Mouse (Mus musculus): Measurements from ENCODE around the gene Rps3a1.

The Rps3a1 gene

DNA sequence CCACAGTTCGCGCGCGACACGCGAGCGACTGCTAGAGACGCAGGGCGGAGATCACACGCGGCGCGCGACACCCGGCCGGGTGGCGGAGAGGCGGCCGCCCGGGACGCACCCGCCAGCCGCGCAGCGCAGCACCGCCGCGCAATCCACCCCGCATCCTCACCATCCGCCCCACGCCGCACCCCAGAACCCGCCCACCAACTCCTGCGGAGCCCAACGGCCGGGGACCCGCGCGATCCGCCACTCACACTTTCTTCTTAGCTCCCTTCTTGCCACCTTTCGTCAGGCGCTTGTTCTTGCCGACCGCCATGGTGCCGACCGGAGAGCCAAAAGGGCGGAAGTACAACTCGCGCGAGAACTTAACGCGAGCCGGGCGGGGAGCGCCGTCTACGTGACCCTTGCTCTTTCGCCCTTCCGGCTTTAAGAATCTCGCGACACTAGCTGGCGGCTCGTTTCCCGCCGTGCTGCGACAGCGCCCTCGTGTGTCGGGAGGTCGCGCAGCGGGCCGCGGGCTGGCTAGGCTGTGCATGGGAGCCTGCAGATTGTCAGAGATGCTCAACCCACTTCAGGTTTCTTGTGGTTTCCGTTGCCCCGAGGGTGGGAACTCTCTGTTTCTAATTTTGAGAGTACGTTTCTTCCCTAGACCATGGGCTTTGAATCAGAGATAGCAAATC is at the start of gene Rps3a1:
Gene Rps3a1 (minus strand): TSS at position 440 of the 671 bp plus-strand sequence.
- CTCF ChIA-PET, result no interaction called here

- CTCF ChIA-PET, result no interaction called here
These were observed 45.4 kb upstream of the Rps3a1 start for GRCm38 (mm10) chr3:86187736-86188389.

GRCm38 (mm10) chr3:86184546-86184945 is 42.0 kb upstream of the Rps3a1 start:
- CTCF ChIA-PET, result interaction anchor here (0.7 kb wide), 1 partner anchor 50 kb away, joined by 8 read pairs; no protein-coding TSS in a partner anchor

- CTCF ChIA-PET, result no interaction called here
These were observed 38.6 kb upstream of the Rps3a1 start for GRCm38 (mm10) chr3:86181107-86181506.

- CTCF ChIA-PET, result no interaction called here
These were observed 37.2 kb upstream of the Rps3a1 start for GRCm38 (mm10) chr3:86179714-86180113.

- CTCF ChIA-PET, result no interaction called here
These were observed 26.4 kb upstream of the Rps3a1 start for GRCm38 (mm10) chr3:86168841-86169425.

- CTCF ChIA-PET, result interaction anchor here (0.8 kb wide), 1 partner anchor 19 kb away, joined by 3 read pairs; no protein-coding TSS in a partner anchor
These were observed 7.0 kb upstream of the Rps3a1 start for GRCm38 (mm10) chr3:86149521-86149920.

DNA sequence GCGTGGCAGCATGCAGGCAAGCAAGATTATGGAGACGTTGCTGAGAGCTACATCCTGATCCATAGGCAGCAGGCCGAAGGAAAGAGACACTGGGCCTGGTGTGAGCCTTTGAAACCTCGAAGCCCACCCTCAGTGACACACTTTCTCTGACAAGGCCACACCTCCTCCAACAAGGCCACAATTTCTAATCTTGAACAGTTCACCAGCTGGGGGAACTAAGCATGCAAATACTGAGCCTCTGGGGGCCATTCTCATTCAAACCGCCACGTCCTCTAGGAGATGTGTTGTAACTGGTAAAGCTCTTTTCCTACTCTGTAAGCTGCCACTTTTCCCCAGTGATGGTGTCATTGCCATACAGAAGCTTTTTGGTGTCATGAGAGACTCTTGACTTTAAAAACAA is 6.6 kb upstream of the Rps3a1 start:
- CTCF ChIA-PET, result no interaction called here

GRCm38 (mm10) chr3:86143343-86143742 is 841 bp upstream of the Rps3a1 start:
- CTCF ChIA-PET, result no interaction called here

- CTCF ChIA-PET, result no interaction called here
These were observed 424 bp upstream of the Rps3a1 start for GRCm38 (mm10) chr3:86142934-86143317.

DNA sequence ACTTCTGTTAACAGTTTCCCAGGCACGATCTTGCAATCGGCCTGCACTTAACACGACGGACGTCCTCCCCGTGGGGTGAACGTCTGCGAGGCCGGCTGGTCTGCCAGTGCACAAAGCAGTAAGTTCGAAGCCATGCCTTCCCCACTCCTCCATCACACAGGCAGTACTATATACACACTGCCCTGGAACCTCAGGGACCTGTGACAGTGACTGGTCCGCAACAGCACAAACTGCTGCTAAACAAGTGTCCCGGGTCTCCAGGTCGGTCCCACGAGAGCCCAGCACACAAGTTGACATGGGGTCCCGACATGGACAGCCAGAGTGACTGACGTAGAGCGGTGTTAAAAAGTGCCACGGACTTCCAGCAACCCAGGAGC is 628 bp downstream of the Rps3a1 start:
- CTCF ChIA-PET, result no interaction called here

DNA sequence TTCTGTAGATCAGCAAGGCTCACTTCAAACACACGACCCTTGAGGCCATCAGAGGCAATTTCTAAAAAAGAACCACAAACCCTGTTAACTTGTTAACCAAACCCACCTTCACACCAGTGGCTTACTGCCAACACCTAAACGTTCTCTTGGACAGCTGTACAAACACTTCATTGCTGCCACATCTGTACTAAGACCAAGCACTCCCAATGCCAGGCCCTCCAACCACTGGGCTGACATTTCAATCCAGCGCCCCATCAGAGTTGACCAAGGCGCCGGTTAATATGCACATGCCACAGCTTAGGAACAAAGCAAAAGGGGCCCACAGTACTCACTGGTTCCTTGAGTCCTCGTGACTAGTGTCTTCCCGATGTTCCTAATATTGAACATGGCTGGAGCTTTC is 1.1 kb downstream of the Rps3a1 start:
- CTCF ChIA-PET, result interaction anchor here (0.7 kb wide), 1 partner anchor 1941 kb away, joined by 3 read pairs; no protein-coding TSS in a partner anchor

- CTCF ChIA-PET, result no interaction called here
These were observed 2.8 kb downstream of the Rps3a1 start for GRCm38 (mm10) chr3:86139660-86140059.

GRCm38 (mm10) chr3:86136936-86137574 is 5.4 kb downstream of the Rps3a1 start:
- CTCF ChIA-PET, result interaction anchor here (0.6 kb wide), 1 partner anchor 434 kb away, joined by 16 read pairs; no protein-coding TSS in a partner anchor

- CTCF ChIA-PET, result no interaction called here
These were observed 6.5 kb downstream of the Rps3a1 start for GRCm38 (mm10) chr3:86135886-86136563.

DNA sequence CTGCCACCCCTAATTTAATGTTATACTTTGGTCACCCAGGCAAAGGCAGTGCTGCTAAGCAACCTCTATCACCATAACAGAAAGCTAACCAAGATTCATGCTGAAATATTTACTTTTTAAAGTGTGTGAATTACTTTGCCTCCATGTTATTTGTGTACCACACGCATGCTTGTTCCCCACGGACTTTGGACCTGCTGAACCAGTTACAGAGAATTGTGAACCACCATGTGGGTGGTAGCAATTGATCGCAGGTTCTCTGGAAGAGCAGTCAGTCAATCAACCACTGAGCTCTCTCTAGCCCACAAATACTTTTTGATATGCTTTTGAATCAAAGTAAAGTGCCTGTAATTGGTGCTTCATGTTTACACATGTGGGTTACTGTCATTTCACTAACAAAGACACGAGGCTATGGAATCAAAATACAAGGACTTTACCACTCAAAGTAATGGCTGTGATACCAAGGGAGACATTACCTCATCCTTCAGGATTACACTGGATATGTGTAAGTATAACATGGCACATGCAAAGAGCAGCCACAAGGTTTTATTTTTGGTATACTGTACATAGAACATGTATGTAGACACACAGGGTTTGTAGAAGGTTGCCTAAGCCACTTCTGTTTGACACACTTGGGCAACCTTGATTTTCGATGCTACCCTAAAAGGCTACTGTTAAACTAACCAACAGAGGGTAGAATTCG is 7.4 kb downstream of the Rps3a1 start:
- CTCF ChIA-PET, result no interaction called here

- CTCF ChIA-PET, result interaction anchor here (1.1 kb wide), 1 partner anchor 20 kb away, joined by 3 read pairs; no protein-coding TSS in a partner anchor
These were observed 12.7 kb downstream of the Rps3a1 start for GRCm38 (mm10) chr3:86129757-86130156.

DNA sequence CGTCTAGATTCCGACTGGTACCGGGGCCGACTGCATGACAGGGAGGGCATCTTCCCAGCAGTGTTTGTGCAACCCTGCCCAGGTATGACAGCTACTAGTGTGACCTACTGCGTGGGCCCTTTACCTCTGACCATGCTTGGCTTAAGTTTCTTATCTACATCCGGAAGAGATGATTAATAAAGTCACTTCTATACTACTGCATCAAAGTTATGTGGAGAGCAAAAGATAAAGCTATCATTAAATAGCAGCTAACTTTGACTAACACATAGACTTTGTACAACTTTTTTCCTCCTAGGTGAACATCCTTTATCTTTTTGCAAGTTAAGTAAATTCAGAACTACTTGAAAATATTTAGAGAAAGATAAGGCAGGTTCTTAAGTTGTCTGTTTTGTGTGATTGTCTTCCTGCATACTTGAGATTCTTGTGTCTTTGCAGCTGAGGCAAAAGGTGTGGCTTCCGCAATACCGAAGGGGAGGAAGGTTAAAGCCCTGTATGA is 19.2 kb downstream of the Rps3a1 start:
- CTCF ChIA-PET, result no interaction called here

DNA sequence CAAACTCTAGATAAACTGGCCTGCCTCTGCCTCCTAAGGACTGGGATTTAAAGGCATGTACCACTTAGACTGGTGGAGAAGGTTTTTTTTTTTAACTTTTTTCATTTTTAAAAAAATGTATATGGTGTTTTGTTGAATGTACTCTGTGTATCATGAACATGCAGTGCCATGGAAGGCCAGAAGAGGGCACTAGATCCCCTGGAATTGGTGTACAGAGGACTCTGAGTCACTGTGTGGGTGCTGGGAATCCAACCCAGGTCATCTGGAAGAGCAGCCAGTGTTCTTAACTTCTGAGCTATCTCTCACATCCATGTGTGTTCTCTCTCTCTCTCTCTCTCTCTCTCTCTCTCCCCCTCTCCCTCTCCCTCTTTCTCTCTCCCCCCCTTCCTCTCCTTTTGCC is 20.3 kb downstream of the Rps3a1 start:
- CTCF ChIA-PET, result no interaction called here

DNA sequence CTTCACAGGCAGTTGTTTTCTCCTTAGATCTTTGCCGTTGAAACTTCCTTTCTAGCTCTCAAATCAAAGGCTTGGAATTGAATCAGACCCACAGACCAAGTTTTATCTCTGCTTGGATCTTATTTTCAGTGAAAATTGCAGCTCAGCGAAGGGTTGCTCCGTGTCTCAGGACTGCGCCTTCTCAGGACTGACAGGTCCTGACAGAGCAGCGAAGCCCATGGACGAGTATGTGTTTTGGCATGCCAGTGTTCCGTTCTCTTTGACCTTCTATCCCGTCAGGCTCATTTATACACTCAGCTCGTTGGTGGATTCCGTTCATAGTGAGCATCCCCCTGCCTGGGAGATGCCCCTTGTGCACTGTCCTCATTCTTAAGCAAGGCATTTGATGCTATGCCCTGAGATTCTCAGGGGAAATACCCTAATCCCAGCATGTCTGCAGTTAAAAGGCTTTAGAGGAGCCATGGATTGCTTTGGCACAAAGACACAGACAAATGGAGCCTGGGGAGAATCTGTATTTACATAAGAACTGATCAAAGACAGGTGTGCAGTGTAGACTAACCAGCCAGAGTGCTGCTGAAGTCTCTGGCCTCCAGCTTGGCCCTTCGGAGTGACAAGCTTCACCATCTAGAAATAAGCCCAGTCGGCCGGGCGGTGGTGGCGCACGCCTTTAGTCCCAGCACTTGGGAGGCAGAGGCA is 23.1 kb downstream of the Rps3a1 start:
- CTCF ChIA-PET, result no interaction called here

DNA sequence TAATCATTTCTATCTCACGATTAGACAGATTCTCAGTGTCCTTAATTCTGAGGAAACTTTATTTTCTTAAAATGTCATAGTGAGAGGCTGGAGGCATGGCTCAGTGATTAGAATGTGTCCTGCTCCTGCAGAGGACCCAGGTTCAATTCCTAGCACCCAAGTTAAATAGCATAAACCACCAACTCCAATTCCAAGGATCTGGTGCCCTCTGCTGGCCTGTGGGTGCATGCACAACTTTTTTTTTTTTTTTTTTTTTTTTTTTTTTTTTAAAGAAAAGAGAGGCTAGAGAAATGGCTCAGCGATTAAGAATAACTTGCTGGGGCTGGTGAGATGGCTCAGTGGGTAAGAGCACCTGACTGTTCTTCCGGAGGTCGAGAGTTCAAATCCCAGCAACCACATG is 25.6 kb downstream of the Rps3a1 start:
- CTCF ChIA-PET, result interaction anchor here (1.5 kb wide), 1 partner anchor 14 kb away, joined by 10 read pairs; no protein-coding TSS in a partner anchor
